Mouse (Mus musculus) heart, adult 11 months (tissue): ENCODE data around the gene Cadps2.

Experiments used
- DNase-seq: peaks from one replicate; pipeline ENCODE4 v3.0.0; 2022

Cadps2 gene

GRCm38 (mm10) chr6:23249616-23250287, 589.5 kb downstream of the Cadps2 start:
- DNase-seq = no peak

GRCm38 (mm10) chr6:23249053-23249401, 590.2 kb downstream of the Cadps2 start:
- DNase-seq = no peak

GRCm38 (mm10) chr6:23248313-23249052, 590.7 kb downstream of the Cadps2 start, which contains the start of gene Fezf1:
Gene Fezf1, minus strand, starts transcription at chr6:23248362.
- DNase-seq = no peak

- no peak for DNase-seq
These were observed 591.5 kb downstream of the Cadps2 start for GRCm38 (mm10) chr6:23247512-23248312.

GRCm38 (mm10) chr6:23246790-23247511, 592.3 kb downstream of the Cadps2 start:
- DNase-seq = no peak

GRCm38 (mm10) chr6:23246061-23246789, 593.0 kb downstream of the Cadps2 start:
- no peak for DNase-seq

GRCm38 (mm10) chr6:23245545-23246011, 593.6 kb downstream of the Cadps2 start:
- DNase-seq = no peak

- DNase-seq = no peak
These were observed 594.1 kb downstream of the Cadps2 start for GRCm38 (mm10) chr6:23245121-23245520.

GRCm38 (mm10) chr6:23243821-23244760, 595.1 kb downstream of the Cadps2 start:
- DNase-seq = no peak
